Mouse (Mus musculus) ES-Bruce4 (cell line): ENCODE measurements around the gene Mast4.

ENCODE experiments used
- CTCF ChIP-seq: IDR thresholded peaks from one replicate; pipeline ENCODE4 v1.8.1; 2011; ENCODE audit warnings: low read depth, low read length
- EP300 ChIP-seq: IDR thresholded peaks from 2 replicates; pipeline ENCODE4 v1.6.1; 2011; ENCODE audit warnings: low read depth, low read length; ENCODE audit not compliant: insufficient read depth
- POLR2A ChIP-seq: IDR thresholded peaks from one replicate; pipeline ENCODE4 v1.8.1; 2011; ENCODE audit warnings: low read length; ENCODE audit not compliant: insufficient read depth

- TF ChIP-seq EP300, result no peak
- TF ChIP-seq CTCF, result no peak
- TF ChIP-seq POLR2A, result no peak
These were observed 386.8 kb downstream of the Mast4 start for GRCm38 (mm10) chr13:102947546-102947945.
